Mouse (Mus musculus) stomach, postnatal 0 days (tissue): ENCODE results near the gene Hist2h4. TPM values are rescaled to one million over a fixed set of nuclear protein-coding genes. Genes with fewer than 3 reads are reported as not detected.

Experiments used
- ATAC-seq: fragments of 200-750 bp; cut with Nextera tagmentation; 2 replicates; pipeline ENCODE4 v1.8.0; 2017; ENCODE audit not compliant: low FRiP score, low TSS enrichment
- DNase-seq: peaks from one replicate; pipeline ENCODE4 v3.0.0-alpha.2; 2016; ENCODE audit warnings: low spot score
- H3K27ac ChIP-seq: fragments of 300-500 bp; sonication (generic); replicated peaks from 2 replicates; pipeline ENCODE4 v1.5.1; 2014; ENCODE audit warnings: mild to moderate bottlenecking, control low read depth
- H3K27me3 ChIP-seq: fragments of 300-500 bp; sonication (generic); 2 replicates; pipeline ENCODE4 v1.6.1; 2014; ENCODE audit warnings: low read length; ENCODE audit not compliant: control insufficient read depth, insufficient read depth
- H3K36me3 ChIP-seq: fragments of 300-500 bp; sonication (generic); 2 replicates; pipeline ENCODE4 v1.6.1; 2014; ENCODE audit warnings: low read length, mixed read lengths; ENCODE audit not compliant: control insufficient read depth, insufficient read depth
- H3K4me1 ChIP-seq: fragments of 300-500 bp; sonication (generic); replicated peaks from 2 replicates; pipeline ENCODE4 v1.6.1; 2014; ENCODE audit warnings: antibody characterized with exemption; ENCODE audit not compliant: control insufficient read depth, insufficient read depth
- H3K4me2 ChIP-seq: fragments of 300-500 bp; sonication (generic); replicated peaks from 2 replicates; pipeline ENCODE4 v1.6.1; 2014; ENCODE audit warnings: low read depth, mild to moderate bottlenecking, control low read depth, moderate library complexity
- H3K4me3 ChIP-seq: fragments of 300-500 bp; sonication (generic); 2 replicates; pipeline ENCODE4 v1.5.1; 2014; ENCODE audit warnings: low read depth, low read length, control low read depth
- H3K9ac ChIP-seq: fragments of 300-500 bp; sonication (generic); 2 replicates; pipeline ENCODE4 v1.6.1; 2014; ENCODE audit warnings: mild to moderate bottlenecking, low read length, control low read depth, mixed read lengths
- H3K9me3 ChIP-seq: fragments of 300-500 bp; sonication (generic); 2 replicates; pipeline ENCODE4 v1.6.1; 2016; ENCODE audit warnings: low read length; ENCODE audit not compliant: control insufficient read depth
- CTCF ChIP-seq: IDR thresholded peaks from 2 replicates; pipeline ENCODE4 v1.5.1; 2016; ENCODE audit warnings: antibody characterized with exemption, low read depth, mild to moderate bottlenecking, moderate library complexity
- EP300 ChIP-seq: optimal IDR thresholded peaks from 2 replicates; pipeline ENCODE3; 2016; ENCODE audit warnings: antibody characterized with exemption
- WGBS: fragments of 180-500 bp; shearing (Covaris S2); extraction: QIAGEN DNeasy Blood & Tissue Kit; methylation state at CpG from one replicate; pipeline ENCODE4 v1.1.7; 2014; 5-methylcytosine and 5-hydroxymethylcytosine counted together
- polyA plus RNA-seq: library from polyadenylated mRNA; unstranded; fragments of >200 nt; fragmentation: Nextera tagmentation; extraction: Ambion mirVana; gene quantifications from 2 replicates; pipeline ENCODE4 v1.2.1, GENCODE M21; 2015

Gene Hist2h4
- polyA plus RNA-seq, 1 experiment from 2014 or later = 9.8 TPM

DNA sequence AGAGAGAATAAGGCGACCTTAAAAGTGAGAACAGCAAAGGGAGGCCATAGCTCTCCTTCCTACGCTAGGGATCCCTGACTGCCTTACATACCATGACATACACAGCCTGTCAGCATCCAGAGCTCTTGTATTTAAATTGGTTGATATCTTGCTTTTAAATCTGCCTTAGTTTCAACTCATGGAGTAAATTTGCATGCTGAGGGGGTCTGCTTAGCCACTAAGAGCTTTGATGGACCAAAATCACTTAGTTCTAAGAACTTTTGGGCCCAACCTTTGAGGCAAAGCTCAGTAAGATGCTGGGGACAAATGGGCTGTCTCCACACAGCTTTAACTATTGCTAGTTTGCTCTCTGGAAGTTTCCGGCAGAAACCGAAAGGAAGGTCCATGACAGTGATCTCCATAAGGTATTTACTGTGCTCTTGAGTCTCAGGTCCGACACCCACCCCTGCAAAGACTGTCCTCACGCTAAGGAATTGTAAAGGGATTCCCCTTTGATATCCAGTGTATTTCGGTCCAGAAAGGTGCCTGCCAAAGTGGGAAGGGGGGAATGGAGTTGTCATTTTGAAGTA is 25.7 kb downstream of the Hist2h4 start:
- Histone ChIP-seq H3K36me3 (no peaks in the 10 kb centered on the region), H3K4me1 (no peaks in the 10 kb centered on the region), H3K9ac (peak overlapping the region; percentile 2; the same call in 1 of the 2 replicates), H3K4me3 (peak overlapping the region; percentile 30), H3K27ac (0 out of 2 replicates have a peak overlapping the region, but pooled peaks have one; percentile 8), H3K4me2 (peak overlapping the region; percentile 40), H3K9me3 (no peaks in the 10 kb centered on the region), H3K27me3 (no peaks in the 10 kb centered on the region)
- DNase-seq = no peak
- ATAC-seq = no peak
- TF ChIP-seq CTCF (no peak), EP300 (no peak)
- 21% methylated on average over 7 of the region's 7 CpGs for WGBS

DNA sequence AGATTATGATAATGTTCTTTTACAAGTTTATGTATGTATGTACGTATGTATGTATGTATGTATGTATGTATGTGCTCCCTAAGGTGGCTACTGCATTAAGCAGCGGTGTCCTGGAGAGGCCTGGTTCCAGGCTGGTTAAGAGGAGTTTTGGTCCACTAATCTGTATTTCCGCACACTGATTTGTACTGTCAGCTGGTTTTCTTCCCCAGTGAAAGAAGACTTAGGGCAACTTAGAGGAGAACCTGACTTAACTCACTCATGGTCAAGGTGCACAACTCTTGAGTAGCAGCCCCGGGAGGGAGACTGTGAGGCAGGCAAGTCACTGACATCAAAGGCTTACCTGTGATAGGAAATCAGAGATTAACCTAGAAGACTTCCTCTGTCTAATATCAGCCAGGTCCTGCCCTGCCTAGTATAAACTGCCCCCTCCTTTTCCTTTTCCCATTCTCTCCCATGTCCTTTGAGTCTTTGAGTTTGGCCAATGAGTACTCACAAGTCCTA is 26.2 kb downstream of the Hist2h4 start:
- H3K4me2 ChIP-seq = peak overlapping the region; percentile 40
- no peak overlapping the region for H3K9ac ChIP-seq
- H3K36me3 ChIP-seq = no peaks in the 10 kb centered on the region
- ATAC-seq = no peak
- peak overlapping the region; percentile 30; the same call in 1 of the 2 replicates for H3K4me3 ChIP-seq
- DNase-seq = no peak
- H3K9me3 ChIP-seq = no peaks in the 10 kb centered on the region
- H3K27me3 ChIP-seq = no peaks in the 10 kb centered on the region
- no peaks in the 10 kb centered on the region for H3K4me1 ChIP-seq
- whole genome bisulfite sequencing = 72% methylated on average over 4 of the region's 4 CpGs
- no peak for TF ChIP-seq CTCF
- TF ChIP-seq EP300 = no peak
- no peak overlapping the region for H3K27ac ChIP-seq

DNA sequence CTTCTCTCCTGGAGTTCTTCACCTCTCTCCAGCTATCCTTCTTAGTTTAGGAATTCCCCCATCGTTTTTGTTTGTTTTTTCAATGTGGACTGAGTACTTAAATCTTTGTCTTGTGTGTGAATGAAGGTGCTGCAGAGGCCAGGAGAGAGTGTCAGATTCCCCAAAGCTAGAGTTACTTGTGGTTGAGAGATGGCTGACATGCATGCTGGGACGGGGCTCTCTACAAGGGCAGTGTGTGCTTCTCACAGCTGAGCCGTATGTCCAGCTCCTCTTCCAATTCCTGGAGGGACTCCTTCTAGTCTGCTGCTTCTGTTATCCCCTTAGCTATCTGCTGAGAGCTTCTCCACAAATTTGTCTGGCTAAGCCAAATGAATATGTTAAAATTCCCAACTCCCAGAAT is 27.3 kb downstream of the Hist2h4 start:
- Histone ChIP-seq H3K4me1 (no peaks in the 10 kb centered on the region), H3K4me2 (no peak overlapping the region), H3K27me3 (no peaks in the 10 kb centered on the region), H3K9me3 (no peaks in the 10 kb centered on the region), H3K27ac (no peak overlapping the region), H3K36me3 (no peaks in the 10 kb centered on the region), H3K9ac (no peak overlapping the region), H3K4me3 (no peak overlapping the region)
- DNase-seq (no peak), ATAC-seq (no peak)
- TF ChIP-seq EP300 = no peak
- no peak for TF ChIP-seq CTCF
- 55% methylated on average over 3 of the region's 3 CpGs for WGBS

DNA sequence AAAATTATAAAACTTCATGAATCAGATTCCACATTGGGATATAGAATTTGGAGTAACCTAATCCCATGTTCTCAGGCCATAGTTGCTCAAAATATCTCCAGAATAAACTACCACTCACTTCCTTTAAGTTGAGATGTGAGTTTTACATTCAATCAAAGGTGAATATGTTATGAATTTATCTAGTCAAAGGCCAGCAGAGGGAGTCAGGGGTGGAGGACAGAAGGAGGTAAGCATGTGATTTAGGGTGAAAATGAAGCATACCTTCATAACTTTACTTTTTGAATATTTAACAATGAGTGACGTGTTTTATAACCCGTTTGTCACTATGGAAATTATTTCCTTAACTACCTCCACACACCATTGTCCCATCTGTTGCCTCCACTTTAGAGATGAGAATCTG is 28.2 kb downstream of the Hist2h4 start:
- Histone ChIP-seq H3K27me3 (no peaks in the 10 kb centered on the region), H3K9ac (no peak overlapping the region), H3K4me2 (no peak overlapping the region), H3K36me3 (no peaks in the 10 kb centered on the region), H3K4me1 (no peaks in the 10 kb centered on the region), H3K9me3 (no peaks in the 10 kb centered on the region), H3K27ac (no peak overlapping the region), H3K4me3 (no peak overlapping the region)
- no peak for DNase-seq
- peak; percentile 13; the same call in 1 of the 2 replicates for TF ChIP-seq CTCF
- TF ChIP-seq EP300 = no peak
- 89% methylated on average over 2 of the region's 2 CpGs for WGBS
- no peak for ATAC-seq

DNA sequence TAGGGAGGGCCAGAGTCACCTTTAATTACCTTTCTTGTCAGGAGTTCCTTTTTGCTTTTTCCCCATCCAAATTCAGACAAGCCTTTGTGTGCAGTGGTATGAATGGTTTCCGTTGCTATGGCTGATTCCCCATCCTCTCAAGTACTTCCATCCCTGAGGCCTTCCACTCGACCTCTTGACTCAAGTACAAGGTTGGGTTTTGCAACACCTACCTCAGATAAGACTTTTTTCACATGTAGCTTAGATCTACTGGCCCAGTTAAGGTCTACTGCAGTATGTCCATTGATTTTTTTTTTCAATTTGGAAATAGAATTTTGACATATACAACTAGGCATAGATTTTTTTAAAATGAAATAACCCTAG is 31.4 kb downstream of the Hist2h4 start:
- H3K4me2 ChIP-seq = no peak overlapping the region
- no peak overlapping the region for H3K4me3 ChIP-seq
- H3K36me3 ChIP-seq = no peaks in the 10 kb centered on the region
- TF ChIP-seq EP300 (no peak), CTCF (no peak)
- H3K9me3 ChIP-seq = no peaks in the 10 kb centered on the region
- no peaks in the 10 kb centered on the region for H3K27me3 ChIP-seq
- no peak for ATAC-seq
- WGBS = 54% methylated on average over 2 of the region's 2 CpGs
- no peak overlapping the region for H3K27ac ChIP-seq
- H3K9ac ChIP-seq = no peak overlapping the region
- no peak for DNase-seq
- no peaks in the 10 kb centered on the region for H3K4me1 ChIP-seq

DNA sequence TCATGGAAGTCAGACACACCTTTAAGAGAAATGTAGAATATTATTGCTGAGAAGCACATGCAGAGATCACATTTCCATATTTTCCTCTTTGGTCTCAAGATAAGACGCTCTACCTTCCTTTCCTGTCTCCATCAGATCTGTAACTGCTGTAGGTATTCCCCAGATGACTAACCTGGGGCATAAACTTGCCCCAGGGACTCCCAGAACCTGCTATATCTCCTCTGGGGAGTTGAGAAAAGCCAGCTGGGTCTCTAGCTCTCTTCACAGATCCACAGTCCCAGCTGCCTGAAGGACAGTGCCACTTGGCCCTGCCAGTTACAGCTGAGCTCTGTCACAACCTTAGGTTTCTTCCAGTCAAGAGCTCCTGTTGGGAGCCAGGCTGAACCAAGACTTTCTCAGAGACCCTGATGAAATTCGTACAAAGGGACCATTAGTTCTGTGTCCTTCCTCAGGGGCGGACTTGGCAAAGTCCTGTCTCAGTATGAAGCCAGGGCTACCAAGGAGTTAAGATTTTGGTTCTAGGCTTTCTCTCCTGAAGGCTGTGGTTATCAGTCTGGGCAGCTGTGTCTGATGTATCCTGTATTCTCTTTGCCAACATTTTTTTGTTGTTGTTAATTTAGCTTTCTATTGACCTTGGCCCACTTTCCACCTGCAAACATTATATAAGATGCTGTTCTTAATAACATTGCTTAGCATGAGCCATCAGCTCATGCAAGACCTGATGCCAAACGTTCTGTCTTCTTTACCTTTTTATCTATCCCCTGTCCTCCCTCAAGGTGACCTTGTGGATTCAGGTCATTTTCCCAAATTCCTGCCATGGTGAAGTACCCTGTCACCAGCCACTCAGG is 32.0 kb downstream of the Hist2h4 start:
- no peaks in the 10 kb centered on the region for H3K27me3 ChIP-seq
- H3K4me2 ChIP-seq = no peak overlapping the region
- DNase-seq (no peak), ATAC-seq (no peak)
- H3K4me1 ChIP-seq = no peaks in the 10 kb centered on the region
- H3K9me3 ChIP-seq = no peaks in the 10 kb centered on the region
- WGBS = 74% methylated on average over 4 of the region's 4 CpGs
- H3K36me3 ChIP-seq = no peaks in the 10 kb centered on the region
- TF ChIP-seq CTCF = no peak
- TF ChIP-seq EP300 = no peak
- H3K27ac ChIP-seq = no peak overlapping the region
- H3K4me3 ChIP-seq = no peak overlapping the region
- no peak overlapping the region for H3K9ac ChIP-seq
